Mouse (Mus musculus): Measurements from ENCODE around the gene Cldn8. TPM values are rescaled to one million over a fixed set of nuclear protein-coding genes. Genes with fewer than 3 reads are reported as not detected.

Cldn8 gene
- polyA plus RNA-seq, 1 experiment: not detected

DNA sequence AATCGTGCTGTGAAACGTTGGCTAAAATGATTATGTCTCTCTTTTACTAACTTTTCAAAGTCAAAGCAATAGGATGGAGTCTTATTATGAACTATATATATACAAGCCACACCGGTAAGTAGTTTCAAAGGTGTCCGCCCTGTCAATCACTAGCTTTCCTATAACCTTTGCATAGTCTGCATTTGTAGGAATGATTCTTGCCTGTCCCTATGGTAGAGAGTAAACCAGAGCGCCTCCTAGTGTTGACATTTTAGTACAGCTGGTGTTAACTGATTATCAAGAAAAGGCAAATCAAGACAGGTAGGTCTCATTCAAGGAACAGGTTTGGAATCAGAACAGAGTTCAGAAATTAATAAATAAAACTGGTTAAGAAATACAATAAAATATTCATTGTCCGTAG is 20.5 kb downstream of the Cldn8 start:
- 57% methylated on average over 6 of the region's 6 CpGs for WGBS
- peak; percentile 21; the same call in 1 of the 2 replicates for TF ChIP-seq CTCF (IDR thresholded peaks at IDR 0.05; ENCODE audit: borderline replicate concordance, insufficient read depth, low read depth, low read length)
- TF ChIP-seq POLR2A (IDR thresholded peaks at IDR 0.05; ENCODE audit: borderline replicate concordance, insufficient read depth, low read length): no peak
- Histone ChIP-seq H3K4me1 (ENCODE audit: control insufficient read depth, insufficient read depth, low read length) (no peaks in the 10 kb centered on the region), H3K27ac (ENCODE audit: insufficient read depth, low read length) (no peak overlapping the region), H3K27me3 (ENCODE audit: control insufficient read depth, insufficient read depth, low read length) (no peaks in the 10 kb centered on the region), H3K4me3 (replicated peaks; ENCODE audit: insufficient read depth, low read depth, low read length) (no peak overlapping the region)
- DNase-seq: peak in 1 of 2 experiments; percentile 15

DNA sequence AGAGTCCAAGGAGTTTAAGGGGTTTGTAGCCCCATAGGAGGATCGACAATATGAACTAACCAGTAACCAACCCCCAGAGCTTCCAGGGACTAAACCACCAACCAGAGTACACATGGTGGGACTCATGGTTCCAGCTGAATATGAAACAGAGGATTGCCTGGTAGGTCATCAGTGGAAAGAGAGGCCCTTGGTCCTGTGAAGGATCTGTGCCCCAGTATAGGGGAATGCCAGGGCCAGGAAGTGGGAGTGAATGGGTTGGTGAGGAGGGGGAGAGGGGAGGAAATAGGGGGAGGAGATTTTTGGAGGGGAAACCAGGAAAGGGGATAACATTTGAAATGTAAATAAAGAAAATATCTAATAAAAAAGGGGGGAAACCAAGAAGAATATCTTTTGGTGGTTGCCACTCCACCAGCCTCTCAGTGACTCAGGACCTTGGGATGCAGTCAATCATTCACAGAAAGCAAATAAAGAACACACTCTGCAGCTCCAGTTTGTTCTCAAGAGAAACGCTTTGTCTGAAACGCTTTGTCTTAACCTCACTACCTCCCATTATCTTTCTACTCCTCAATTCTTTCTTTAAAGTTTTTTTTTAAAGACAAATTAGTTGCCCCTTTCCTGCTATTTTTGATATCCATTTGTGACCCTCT is 23.0 kb downstream of the Cldn8 start:
- no peak overlapping the region for H3K27ac ChIP-seq (ENCODE audit: insufficient read depth, low read length)
- TF ChIP-seq CTCF (IDR thresholded peaks at IDR 0.05; ENCODE audit: borderline replicate concordance, insufficient read depth, low read depth, low read length) (no peak), POLR2A (IDR thresholded peaks at IDR 0.05; ENCODE audit: borderline replicate concordance, insufficient read depth, low read length) (no peak)
- no peak overlapping the region for H3K4me3 ChIP-seq (replicated peaks; ENCODE audit: insufficient read depth, low read depth, low read length)
- WGBS: 77% methylated on average over 3 of the region's 3 CpGs
- DNase-seq: no peak
- no peaks in the 10 kb centered on the region for H3K4me1 ChIP-seq (ENCODE audit: control insufficient read depth, insufficient read depth, low read length)
- H3K27me3 ChIP-seq (ENCODE audit: control insufficient read depth, insufficient read depth, low read length): no peaks in the 10 kb centered on the region

DNA sequence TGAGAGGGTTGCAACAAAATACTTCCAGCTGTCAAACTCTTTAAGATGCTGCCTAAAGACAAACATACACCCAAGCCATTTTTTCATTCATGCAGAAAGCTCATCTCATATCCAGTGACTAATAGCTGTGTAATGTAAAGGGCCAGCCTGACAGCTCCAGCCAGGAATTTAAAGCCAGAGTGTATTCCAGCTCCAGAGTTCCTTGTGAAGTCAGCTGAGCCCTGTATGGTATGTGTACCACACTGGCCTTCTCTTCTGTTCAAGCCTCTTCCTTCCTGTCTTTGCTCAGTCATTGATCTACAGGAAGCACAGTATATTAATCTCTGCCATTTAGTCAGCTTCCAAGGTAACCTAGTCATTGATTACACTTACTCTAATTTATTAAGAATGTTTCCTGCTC is 51.6 kb downstream of the Cldn8 start:
- Histone ChIP-seq H3K27me3 (ENCODE audit: control insufficient read depth, insufficient read depth, low read length) (no peaks in the 10 kb centered on the region), H3K4me3 (replicated peaks; ENCODE audit: insufficient read depth, low read depth, low read length) (no peak overlapping the region), H3K27ac (ENCODE audit: insufficient read depth, low read length) (no peak overlapping the region), H3K4me1 (ENCODE audit: control insufficient read depth, insufficient read depth, low read length) (no peaks in the 10 kb centered on the region)
- no peak for TF ChIP-seq POLR2A (IDR thresholded peaks at IDR 0.05; ENCODE audit: borderline replicate concordance, insufficient read depth, low read length)
- TF ChIP-seq CTCF (IDR thresholded peaks at IDR 0.05; ENCODE audit: borderline replicate concordance, insufficient read depth, low read depth, low read length): no peak
- no peak for DNase-seq

Other genes with a start within 250 kb of the Cldn8 start
- 0.08 and 0.14 TPM in 2 replicates for gene Cldn17, start 56.2 kb downstream of the Cldn8 start, polyA plus RNA-seq (2012; rRNA removed)
- gene Krtap24-1, start 49.1 kb upstream of the Cldn8 start, polyA plus RNA-seq (2012; rRNA removed): not detected in 2 replicates
- gene 2310079G19Rik, start 64.5 kb upstream of the Cldn8 start, polyA plus RNA-seq (2012; rRNA removed): not detected in 2 replicates
- not detected in 2 replicates for gene Krtap26-1, start 84.6 kb upstream of the Cldn8 start, polyA plus RNA-seq (2012; rRNA removed)
- gene Krtap27-1, start 108.5 kb upstream of the Cldn8 start, polyA plus RNA-seq (2012; rRNA removed): not detected in 2 replicates
- not detected in 2 replicates for gene 2310061N02Rik, start 144.8 kb upstream of the Cldn8 start, polyA plus RNA-seq (2012; rRNA removed)
- not detected in 2 replicates for gene Krtap13-1, start 165.7 kb upstream of the Cldn8 start, polyA plus RNA-seq (2012; rRNA removed)
- gene Krtap13, start 188.5 kb upstream of the Cldn8 start, polyA plus RNA-seq (2012; rRNA removed): not detected in 2 replicates
- gene 2310034C09Rik, start 195.7 kb upstream of the Cldn8 start, polyA plus RNA-seq (2012; rRNA removed): not detected in 2 replicates
- not detected in 2 replicates for gene 2310057N15Rik, start 211.0 kb upstream of the Cldn8 start, polyA plus RNA-seq (2012; rRNA removed)
- not detected in 2 replicates for gene Gm5965, start 214.7 kb upstream of the Cldn8 start, polyA plus RNA-seq (2012; rRNA removed)
- not detected in 2 replicates for gene Gm20741, start 249.0 kb upstream of the Cldn8 start, polyA plus RNA-seq (2012; rRNA removed)

Measured in cerebellum, adult 2 months (tissue).